Mouse (Mus musculus): ENCODE results near the gene Gm10642. TPM values are rescaled to one million over a fixed set of nuclear protein-coding genes. Genes with fewer than 3 reads are reported as not detected.

Gm10642 gene
- polyA plus RNA-seq, 1 experiment from 2014 or later: 0.52 TPM

- peaks cover 29% of the 10 kb centered on the region for H3K4me1 ChIP-seq (replicated peaks)
- 71% methylated on average over 2 of the region's 2 CpGs for WGBS
- H3K27ac ChIP-seq: no peak overlapping the region
- no peaks in the 10 kb centered on the region for H3K27me3 ChIP-seq (ENCODE audit: insufficient read depth, poor library complexity, severe bottlenecking)
- no peaks in the 10 kb centered on the region for H3K36me3 ChIP-seq
- no peak for DNase-seq (ENCODE audit: low spot score)
- H3K4me3 ChIP-seq: no peak overlapping the region
- no peaks in the 10 kb centered on the region for H3K9me3 ChIP-seq
Observed at GRCm38 (mm10) chr9:70658266-70658665, 2.2 kb downstream of the Gm10642 start.

- Histone ChIP-seq H3K4me1 (replicated peaks) (no peaks in the 10 kb centered on the region), H3K9me3 (no peaks in the 10 kb centered on the region), H3K27ac (no peak overlapping the region), H3K36me3 (no peaks in the 10 kb centered on the region), H3K4me3 (no peak overlapping the region), H3K27me3 (ENCODE audit: insufficient read depth, poor library complexity, severe bottlenecking) (no peaks in the 10 kb centered on the region)
- 83% methylated on average over 4 of the region's 4 CpGs for WGBS
- no peak for DNase-seq (ENCODE audit: low spot score)
Observed at GRCm38 (mm10) chr9:70664847-70665246, 8.8 kb downstream of the Gm10642 start.

- Histone ChIP-seq H3K4me1 (replicated peaks) (no peaks in the 10 kb centered on the region), H3K9me3 (no peaks in the 10 kb centered on the region), H3K36me3 (no peaks in the 10 kb centered on the region), H3K27ac (no peak overlapping the region), H3K4me3 (no peak overlapping the region), H3K27me3 (ENCODE audit: insufficient read depth, poor library complexity, severe bottlenecking) (no peaks in the 10 kb centered on the region)
- no peak for DNase-seq (ENCODE audit: low spot score)
- 76% methylated on average over 16 of the region's 16 CpGs for WGBS
Observed at GRCm38 (mm10) chr9:70665372-70666145, 9.5 kb downstream of the Gm10642 start.

- H3K27me3 ChIP-seq (ENCODE audit: insufficient read depth, poor library complexity, severe bottlenecking): no peaks in the 10 kb centered on the region
- H3K4me3 ChIP-seq: no peak overlapping the region
- H3K36me3 ChIP-seq: no peaks in the 10 kb centered on the region
- H3K27ac ChIP-seq: no peak overlapping the region
- no peaks in the 10 kb centered on the region for H3K4me1 ChIP-seq (replicated peaks)
- WGBS: 77% methylated on average over 7 of the region's 7 CpGs
- no peaks in the 10 kb centered on the region for H3K9me3 ChIP-seq
- DNase-seq (ENCODE audit: low spot score): no peak
Observed at GRCm38 (mm10) chr9:70666811-70667210, 10.8 kb downstream of the Gm10642 start.

GRCm38 (mm10) chr9:70668048-70668447, 12.0 kb downstream of the Gm10642 start:
- Histone ChIP-seq H3K27me3 (ENCODE audit: insufficient read depth, poor library complexity, severe bottlenecking) (no peaks in the 10 kb centered on the region), H3K36me3 (no peaks in the 10 kb centered on the region), H3K9me3 (no peaks in the 10 kb centered on the region), H3K4me1 (replicated peaks) (no peaks in the 10 kb centered on the region), H3K4me3 (no peak overlapping the region), H3K27ac (no peak overlapping the region)
- DNase-seq (ENCODE audit: low spot score): no peak

- no peak for DNase-seq (ENCODE audit: low spot score)
- H3K27ac ChIP-seq: no peak overlapping the region
- WGBS: 71% methylated on average over 2 of the region's 2 CpGs
Observed at GRCm38 (mm10) chr9:70669197-70669596, 13.1 kb downstream of the Gm10642 start.

GRCm38 (mm10) chr9:70670381-70670780, 14.3 kb downstream of the Gm10642 start:
- Histone ChIP-seq H3K36me3 (no peaks in the 10 kb centered on the region), H3K27ac (no peak overlapping the region), H3K4me1 (replicated peaks) (no peaks in the 10 kb centered on the region), H3K27me3 (ENCODE audit: insufficient read depth, poor library complexity, severe bottlenecking) (no peaks in the 10 kb centered on the region), H3K4me3 (no peak overlapping the region), H3K9me3 (no peaks in the 10 kb centered on the region)
- no peak for DNase-seq (ENCODE audit: low spot score)
- 94% methylated on average over 6 of the region's 6 CpGs for WGBS

More at GRCm38 (mm10) chr9:70669197-70669596, 13.1 kb downstream of the Gm10642 start:
- no peaks in the 10 kb centered on the region for H3K27me3 ChIP-seq (ENCODE audit: insufficient read depth, poor library complexity, severe bottlenecking)
- no peaks in the 10 kb centered on the region for H3K9me3 ChIP-seq
- H3K4me1 ChIP-seq (replicated peaks): no peaks in the 10 kb centered on the region
- no peak overlapping the region for H3K4me3 ChIP-seq
- H3K36me3 ChIP-seq: no peaks in the 10 kb centered on the region

GRCm38 (mm10) chr9:70671278-70671677, 15.2 kb downstream of the Gm10642 start:
- H3K9me3 ChIP-seq: no peaks in the 10 kb centered on the region
- WGBS: 76% methylated on average over 6 of the region's 6 CpGs
- H3K27me3 ChIP-seq (ENCODE audit: insufficient read depth, poor library complexity, severe bottlenecking): no peaks in the 10 kb centered on the region
- no peaks in the 10 kb centered on the region for H3K4me1 ChIP-seq (replicated peaks)
- DNase-seq (ENCODE audit: low spot score): no peak
- no peak overlapping the region for H3K4me3 ChIP-seq
- H3K27ac ChIP-seq: no peak overlapping the region
- no peaks in the 10 kb centered on the region for H3K36me3 ChIP-seq

- Histone ChIP-seq H3K36me3 (no peaks in the 10 kb centered on the region), H3K27ac (no peak overlapping the region), H3K27me3 (ENCODE audit: insufficient read depth, poor library complexity, severe bottlenecking) (no peaks in the 10 kb centered on the region), H3K9me3 (no peaks in the 10 kb centered on the region), H3K4me3 (no peak overlapping the region), H3K4me1 (replicated peaks) (no peaks in the 10 kb centered on the region)
- 56% methylated on average over 10 of the region's 10 CpGs for WGBS
- no peak for DNase-seq (ENCODE audit: low spot score)
Observed at GRCm38 (mm10) chr9:70671772-70672579, 15.9 kb downstream of the Gm10642 start.

GRCm38 (mm10) chr9:70673656-70674055, 17.6 kb downstream of the Gm10642 start:
- no peak overlapping the region for H3K4me3 ChIP-seq
- H3K4me1 ChIP-seq (replicated peaks): peaks cover 5% of the 10 kb centered on the region; the same call in 1 of the 2 replicates
- H3K36me3 ChIP-seq: no peaks in the 10 kb centered on the region
- no peaks in the 10 kb centered on the region for H3K9me3 ChIP-seq
- no peak for DNase-seq (ENCODE audit: low spot score)
- WGBS: 95% methylated on average over 4 of the region's 4 CpGs
- no peak overlapping the region for H3K27ac ChIP-seq
- H3K27me3 ChIP-seq (ENCODE audit: insufficient read depth, poor library complexity, severe bottlenecking): no peaks in the 10 kb centered on the region

- Histone ChIP-seq H3K27ac (no peak overlapping the region), H3K4me3 (no peak overlapping the region), H3K27me3 (ENCODE audit: insufficient read depth, poor library complexity, severe bottlenecking) (no peaks in the 10 kb centered on the region), H3K4me1 (replicated peaks) (peaks cover 11% of the 10 kb centered on the region; the same call in 1 of the 2 replicates), H3K36me3 (no peaks in the 10 kb centered on the region), H3K9me3 (no peaks in the 10 kb centered on the region)
- 80% methylated on average over 4 of the region's 4 CpGs for WGBS
- DNase-seq (ENCODE audit: low spot score): no peak
Observed at GRCm38 (mm10) chr9:70675117-70675516, 19.1 kb downstream of the Gm10642 start.

GRCm38 (mm10) chr9:70675961-70676360, 19.9 kb downstream of the Gm10642 start:
- no peak overlapping the region for H3K4me3 ChIP-seq
- H3K36me3 ChIP-seq: no peaks in the 10 kb centered on the region
- no peak overlapping the region for H3K27ac ChIP-seq
- H3K27me3 ChIP-seq (ENCODE audit: insufficient read depth, poor library complexity, severe bottlenecking): no peaks in the 10 kb centered on the region
- H3K9me3 ChIP-seq: no peaks in the 10 kb centered on the region
- DNase-seq (ENCODE audit: low spot score): no peak
- WGBS: 87% methylated on average over 5 of the region's 5 CpGs
- H3K4me1 ChIP-seq (replicated peaks): peaks cover 19% of the 10 kb centered on the region

GRCm38 (mm10) chr9:70678682-70679131, 22.7 kb downstream of the Gm10642 start, which contains the start of gene Adam10:
Gene Adam10, plus strand, starts transcription at chr9:70678997.
- H3K4me1 ChIP-seq (replicated peaks): peaks cover 32% of the 10 kb centered on the region
- peak within 1 kb of the TSS; percentile 98 for H3K4me3 ChIP-seq
- H3K27me3 ChIP-seq (ENCODE audit: insufficient read depth, poor library complexity, severe bottlenecking): no peaks in the 10 kb centered on the region
- 1% methylated on average over 48 of the region's 48 CpGs for WGBS
- peak within 1 kb of the TSS; percentile 99 for H3K27ac ChIP-seq
- no peaks in the 10 kb centered on the region for H3K9me3 ChIP-seq
- DNase-seq (ENCODE audit: low spot score): peak; percentile 99
- no peaks in the 10 kb centered on the region for H3K36me3 ChIP-seq

Data from hindbrain, embryonic 10.5 days (tissue).